Mouse (Mus musculus) left cerebral cortex, adult 9 months (tissue): ENCODE measurements around the gene Ppm1a.
A peak's percentile ranks its signal among the peaks of the same experiment; 100 is the strongest.

Experiments
- DNase-seq, 2 experiments: peaks; one replicate each; pipeline ENCODE4 v3.0.0; 2022; ENCODE audit warnings: low spot score in 2 of 2

Ppm1a gene

GRCm38 (mm10) chr12:72825656-72826055 is 68.4 kb downstream of the Ppm1a start:
- no peak for DNase-seq

GRCm38 (mm10) chr12:72828846-72829556 is 71.7 kb downstream of the Ppm1a start:
- DNase-seq: no peak

- DNase-seq: no peak
Observed at GRCm38 (mm10) chr12:72829777-72830176, 72.5 kb downstream of the Ppm1a start.

- DNase-seq: peak; percentile 30 to 66
Observed at GRCm38 (mm10) chr12:72830317-72830716, 73.1 kb downstream of the Ppm1a start.

- DNase-seq: peak; percentile 48 to 82
Observed at GRCm38 (mm10) chr12:72831711-72832432, 74.6 kb downstream of the Ppm1a start.

- no peak for DNase-seq
Observed at GRCm38 (mm10) chr12:72834773-72835517, 77.7 kb downstream of the Ppm1a start.

- no peak for DNase-seq
Observed at GRCm38 (mm10) chr12:72835518-72836015, 78.3 kb downstream of the Ppm1a start.

GRCm38 (mm10) chr12:72837302-72837701 is 80.0 kb downstream of the Ppm1a start:
- DNase-seq: no peak

GRCm38 (mm10) chr12:72841500-72841899 is 84.2 kb downstream of the Ppm1a start:
- DNase-seq: no peak

GRCm38 (mm10) chr12:72843135-72843534 is 85.9 kb downstream of the Ppm1a start:
- no peak for DNase-seq

- no peak for DNase-seq
Observed at GRCm38 (mm10) chr12:72843555-72843954, 86.3 kb downstream of the Ppm1a start.

GRCm38 (mm10) chr12:72843973-72844620 is 86.8 kb downstream of the Ppm1a start:
- no peak for DNase-seq

GRCm38 (mm10) chr12:72845946-72846345 is 88.7 kb downstream of the Ppm1a start:
- no peak for DNase-seq

- peak in 1 of 2 experiments; percentile 44 for DNase-seq
Observed at GRCm38 (mm10) chr12:72847725-72848124, 90.5 kb downstream of the Ppm1a start.
